Mouse (Mus musculus): ENCODE measurements around the gene Mapkapk2.

- TF ChIP-seq CTCF (IDR thresholded peaks at IDR 0.05; ENCODE audit: low read depth) (no peak), EP300 (IDR thresholded peaks at IDR 0.05; ENCODE audit: low read depth) (no peak)
Measured at GRCm38 (mm10) chr1:131064202-131064601, 33.4 kb downstream of the Mapkapk2 start.

Data from liver, postnatal 0 days (tissue).